Mouse (Mus musculus) spleen, postnatal 10 days (tissue): ENCODE measurements around the gene Ak5.

Experiments used
- DNase-seq, 2 experiments: peaks; one replicate each; pipeline ENCODE4 v3.0.0; 2021 to 2022; ENCODE audit warnings: low spot score in 2 of 2

Ak5 gene

GRCm38 (mm10) chr3:152435590-152435989 is 232.6 kb downstream of the Ak5 start:
- DNase-seq, result no peak

- no peak for DNase-seq
These were observed 235.5 kb downstream of the Ak5 start for GRCm38 (mm10) chr3:152432677-152433076.

DNA sequence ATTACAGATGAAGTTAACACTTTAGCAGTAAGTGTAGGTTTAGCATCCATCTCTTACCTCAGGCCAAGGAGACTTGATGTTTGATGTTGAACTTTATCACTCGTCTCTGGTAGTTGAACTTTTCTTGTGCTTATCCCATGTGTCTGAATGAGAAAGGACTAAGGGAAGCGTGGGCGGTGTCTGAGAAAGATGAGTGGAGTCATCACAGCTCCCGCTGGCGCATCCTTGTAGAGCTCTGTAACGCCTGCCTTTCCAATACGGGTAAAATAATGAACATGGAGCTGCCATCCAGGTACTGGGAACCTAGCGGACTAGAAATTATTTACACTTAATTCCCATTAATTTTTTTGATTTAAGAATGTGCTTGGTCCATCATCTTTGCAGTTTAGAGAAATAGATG is 239.2 kb downstream of the Ak5 start:
- no peak for DNase-seq
